Mouse (Mus musculus) hindbrain, embryonic 16.5 days (tissue): ENCODE measurements at regions not wholly inside any gene's neighbourhood (a gene's known extent, or its start where the extent isn't known, plus 50 kb on each side); places are given as distances from the start of the nearest gene placed in this dataset. TPM values are rescaled to one million over a fixed set of nuclear protein-coding genes. Genes with fewer than 3 reads are reported as not detected.
"Not testable (repeated sequence)": the region's sequence is repeated elsewhere in the genome, so short reads cannot be mapped to it uniquely, and the experiment has no call there.

Experiments
- ATAC-seq: fragments of 200-750 bp; cut with Nextera tagmentation; 2 replicates; pipeline ENCODE4 v1.8.0; 2017; ENCODE audit warnings: moderate TSS enrichment, moderate library complexity
- H3K27ac ChIP-seq: fragments of 300-500 bp; sonication (generic); 2 replicates; pipeline ENCODE4 v1.5.1; 2014; ENCODE audit warnings: low read depth, mild to moderate bottlenecking, control low read depth, low read length, moderate library complexity
- H3K27me3 ChIP-seq: fragments of 300-500 bp; sonication (generic); replicated peaks from 2 replicates; pipeline ENCODE4 v1.6.1; 2014; ENCODE audit warnings: low read length; ENCODE audit not compliant: control insufficient read depth, insufficient read depth
- H3K36me3 ChIP-seq: fragments of 300-500 bp; sonication (generic); 2 replicates; pipeline ENCODE4 v1.6.1; 2014; ENCODE audit warnings: mild to moderate bottlenecking, low read length, moderate library complexity, mixed read lengths; ENCODE audit not compliant: control insufficient read depth, insufficient read depth
- H3K4me1 ChIP-seq: fragments of 300-500 bp; sonication (generic); 2 replicates; pipeline ENCODE4 v1.6.1; 2014; ENCODE audit warnings: low read depth, low read length; ENCODE audit not compliant: control insufficient read depth, insufficient read depth
- H3K4me2 ChIP-seq: fragments of 300-500 bp; sonication (generic); 2 replicates; pipeline ENCODE4 v1.6.1; 2014; ENCODE audit warnings: mild to moderate bottlenecking, low read length, control low read depth, moderate library complexity
- H3K4me3 ChIP-seq: fragments of 300-500 bp; sonication (generic); 2 replicates; pipeline ENCODE4 v1.5.1; 2014; ENCODE audit warnings: mild to moderate bottlenecking, low read length, control low read depth, moderate library complexity
- H3K9ac ChIP-seq: fragments of 300-500 bp; sonication (generic); 2 replicates; pipeline ENCODE4 v1.6.1; 2014; ENCODE audit warnings: low read depth, mild to moderate bottlenecking, control low read depth, low read length, moderate library complexity
- H3K9me3 ChIP-seq: fragments of 300-500 bp; sonication (generic); 2 replicates; pipeline ENCODE4 v1.6.1; 2014; ENCODE audit warnings: mild to moderate bottlenecking, low read length, moderate library complexity; ENCODE audit not compliant: control insufficient read depth
- WGBS: fragments of 180-500 bp; shearing (Covaris S2); extraction: QIAGEN DNeasy Blood & Tissue Kit; methylation state at CpG from one replicate; pipeline ENCODE4 v1.1.7; 2014; 5-methylcytosine and 5-hydroxymethylcytosine counted together
- microRNA-seq: library from miRNA; unstranded; fragments of <30 nt; microRNA quantifications from one replicate; pipeline ENCODE4, GENCODE M21; 2017

GRCm38 (mm10) chr19:17958440-17958839 is 121.0 kb upstream of the Pcsk5 start:
- H3K27ac ChIP-seq: no peak overlapping the region
- H3K9me3 ChIP-seq: no peaks in the 10 kb centered on the region
- no peak overlapping the region for H3K4me3 ChIP-seq
- H3K4me1 ChIP-seq: no peaks in the 10 kb centered on the region
- H3K27me3 ChIP-seq: no peaks in the 10 kb centered on the region
- no peak overlapping the region for H3K9ac ChIP-seq
- H3K36me3 ChIP-seq: no peaks in the 10 kb centered on the region
- peak; percentile 61; the same call in 1 of the 2 replicates for ATAC-seq
- no peak overlapping the region for H3K4me2 ChIP-seq

DNA sequence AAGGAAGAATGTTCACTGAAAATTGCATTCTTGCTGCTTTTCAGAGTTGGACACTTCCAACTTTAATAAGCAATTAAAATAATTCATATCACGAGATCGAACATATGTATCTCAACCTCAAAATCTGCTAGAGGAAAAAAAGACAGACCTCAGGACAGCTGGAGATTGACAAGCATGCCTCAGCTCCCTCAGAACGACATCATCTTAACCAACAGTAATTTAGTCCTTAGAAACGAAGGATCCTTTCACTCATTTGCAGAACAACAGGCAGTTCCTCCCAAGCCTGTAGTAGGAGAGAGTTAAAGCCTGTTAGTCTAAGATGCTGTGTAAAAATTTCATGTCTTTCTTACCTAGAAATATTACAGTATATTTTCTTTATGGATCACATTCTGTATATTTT is 95.2 kb upstream of the Pcsk5 start:
- ATAC-seq: no peak
- Histone ChIP-seq H3K4me3 (no peak overlapping the region), H3K4me2 (no peak overlapping the region), H3K27me3 (no peaks in the 10 kb centered on the region), H3K4me1 (no peaks in the 10 kb centered on the region), H3K9ac (no peak overlapping the region), H3K9me3 (no peaks in the 10 kb centered on the region), H3K27ac (no peak overlapping the region), H3K36me3 (no peaks in the 10 kb centered on the region)
- WGBS: 72% methylated on average over 4 of the region's 4 CpGs

- not testable (repeated sequence) for H3K9ac ChIP-seq, H3K4me2 ChIP-seq, H3K27ac ChIP-seq, H3K9me3 ChIP-seq, ATAC-seq, H3K4me3 ChIP-seq, H3K27me3 ChIP-seq, H3K4me1 ChIP-seq, H3K36me3 ChIP-seq
- 82% methylated on average over 8 of the region's 8 CpGs for WGBS
These were observed 89.7 kb upstream of the Pcsk5 start for GRCm38 (mm10) chr19:17927121-17927520.

GRCm38 (mm10) chr19:17907579-17907978 is 70.1 kb upstream of the Pcsk5 start:
- Histone ChIP-seq H3K36me3 (no peaks in the 10 kb centered on the region), H3K27ac (no peak overlapping the region), H3K27me3 (no peaks in the 10 kb centered on the region), H3K4me3 (no peak overlapping the region), H3K9me3 (peaks cover 4% of the 10 kb centered on the region), H3K4me1 (no peaks in the 10 kb centered on the region), H3K9ac (no peak overlapping the region), H3K4me2 (no peak overlapping the region)
- ATAC-seq: no peak
- 74% methylated on average over 1 of the region's 1 CpGs for WGBS

GRCm38 (mm10) chr19:17904120-17904519 is 66.7 kb upstream of the Pcsk5 start:
- no peak overlapping the region for H3K4me2 ChIP-seq
- no peaks in the 10 kb centered on the region for H3K4me1 ChIP-seq
- H3K9me3 ChIP-seq: peaks cover 2% of the 10 kb centered on the region
- no peak overlapping the region for H3K27ac ChIP-seq
- no peak overlapping the region for H3K4me3 ChIP-seq
- H3K27me3 ChIP-seq: no peaks in the 10 kb centered on the region
- no peaks in the 10 kb centered on the region for H3K36me3 ChIP-seq
- no peak for ATAC-seq
- 85% methylated on average over 3 of the region's 3 CpGs for WGBS
- H3K9ac ChIP-seq: no peak overlapping the region

DNA sequence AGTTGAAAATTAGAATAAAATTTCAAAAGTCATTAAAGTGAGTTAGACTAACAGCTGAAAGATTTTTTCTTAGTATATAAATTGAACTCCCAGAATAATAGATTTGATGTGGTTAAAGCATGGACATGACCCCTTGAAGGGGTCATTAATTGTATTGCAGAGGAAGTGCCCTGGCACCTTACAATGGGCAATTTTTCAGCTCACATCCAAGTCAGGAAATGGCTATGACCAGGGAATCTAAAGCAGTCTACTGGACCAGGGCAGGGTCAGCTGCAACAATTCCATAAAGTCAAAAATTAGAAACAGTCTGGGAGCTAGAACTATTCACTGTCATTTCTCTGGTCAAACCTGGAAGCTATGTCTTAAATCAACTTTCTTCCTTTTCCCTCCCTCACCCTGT is 55.2 kb upstream of the Pcsk5 start:
- H3K9me3 ChIP-seq: no peaks in the 10 kb centered on the region
- no peaks in the 10 kb centered on the region for H3K36me3 ChIP-seq
- H3K4me1 ChIP-seq: no peaks in the 10 kb centered on the region
- H3K27me3 ChIP-seq: no peaks in the 10 kb centered on the region
- H3K9ac ChIP-seq: no peak overlapping the region
- H3K4me3 ChIP-seq: no peak overlapping the region
- no peak for ATAC-seq
- H3K4me2 ChIP-seq: no peak overlapping the region
- H3K27ac ChIP-seq: no peak overlapping the region

Small RNA genes lying in the stretch of these regions (microRNA-seq; reads per million reads assigned to microRNA genes)
- not detected for gene Gm23061
